Mouse (Mus musculus) left cerebral cortex, postnatal 36 days (tissue): ENCODE results near the gene Npb. TPM values are rescaled to one million over a fixed set of nuclear protein-coding genes. Genes with fewer than 3 reads are reported as not detected.
A peak's percentile ranks its signal among the peaks of the same experiment; 100 is the strongest.

Experiments
- DNase-seq, 2 experiments: peaks; one replicate each; pipeline ENCODE4 v3.0.0; 2021 to 2022; ENCODE audit warnings: low spot score in 2 of 2, mixed read lengths in 1 of 2
- intact Hi-C: fragments of 180-260 bp; cut with DNase I; formaldehyde crosslinking; loops from one replicate; pipeline ENCODE4 v1.15.1; 2025
- total RNA-seq, 2 experiments: library from RNA; stranded (reverse); gene quantifications; 2 replicates each; pipeline ENCODE4 v1.2.3; 2021

Gene Npb
- total RNA-seq, 2 experiments from 2014 or later: 1.2 TPM; not detected in 1

- no peak for DNase-seq
- intact Hi-C loops: no loop called here
These were observed 19.4 kb downstream of the Npb start for GRCm38 (mm10) chr11:120627468-120628300.

- DNase-seq: no peak
These were observed 20.5 kb downstream of the Npb start for GRCm38 (mm10) chr11:120628601-120629340.

DNA sequence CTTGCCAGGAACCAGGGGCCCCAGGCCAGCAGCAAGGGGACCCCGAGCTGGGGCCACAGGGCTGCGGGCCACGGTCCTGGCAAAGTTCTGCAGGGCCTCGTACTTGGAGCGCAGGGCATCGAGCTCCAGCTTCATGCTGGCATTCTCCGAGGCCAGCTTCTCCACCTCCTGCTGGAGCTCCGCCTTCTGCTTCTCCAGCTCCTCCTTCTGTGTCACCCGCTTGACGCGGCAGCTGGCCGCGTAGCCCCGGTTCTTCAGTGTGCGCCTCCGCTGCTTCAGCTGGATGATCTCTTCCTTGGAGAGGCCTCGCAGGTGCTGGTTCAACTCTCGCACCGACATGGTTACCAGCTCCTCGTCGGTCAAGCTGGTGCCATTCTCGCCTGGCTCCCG is 21.1 kb downstream of the Npb start:
- intact Hi-C loops: no loop called here

More at GRCm38 (mm10) chr11:120628601-120629340, 20.5 kb downstream of the Npb start:
- intact Hi-C loops: no loop called here

DNA sequence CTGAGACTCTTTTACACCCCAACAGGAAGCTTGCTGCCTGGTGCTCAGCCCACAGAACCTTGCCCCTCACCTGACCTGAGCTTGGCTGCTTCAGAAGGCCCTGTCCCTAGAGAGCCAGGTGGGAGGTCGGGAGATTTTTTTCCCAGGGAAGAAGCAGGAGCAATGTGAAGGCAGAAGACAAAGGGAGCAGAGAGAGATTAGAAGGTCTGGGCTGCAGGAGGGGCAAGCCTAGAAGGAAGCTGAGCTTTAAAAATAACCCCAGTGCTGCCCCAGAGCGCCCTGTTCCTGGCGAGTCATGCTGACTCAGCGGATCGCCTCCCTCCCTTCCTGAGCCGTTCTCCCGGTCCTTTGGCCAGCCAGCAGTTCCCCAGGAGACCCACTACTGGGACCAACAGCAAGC is 21.6 kb downstream of the Npb start:
- intact Hi-C loops: no loop called here
- DNase-seq: no peak

More for the DNA sequence above, 21.1 kb downstream of the Npb start:
- DNase-seq: no peak

- DNase-seq: no peak
These were observed 22.2 kb downstream of the Npb start for GRCm38 (mm10) chr11:120630401-120630871.

DNA sequence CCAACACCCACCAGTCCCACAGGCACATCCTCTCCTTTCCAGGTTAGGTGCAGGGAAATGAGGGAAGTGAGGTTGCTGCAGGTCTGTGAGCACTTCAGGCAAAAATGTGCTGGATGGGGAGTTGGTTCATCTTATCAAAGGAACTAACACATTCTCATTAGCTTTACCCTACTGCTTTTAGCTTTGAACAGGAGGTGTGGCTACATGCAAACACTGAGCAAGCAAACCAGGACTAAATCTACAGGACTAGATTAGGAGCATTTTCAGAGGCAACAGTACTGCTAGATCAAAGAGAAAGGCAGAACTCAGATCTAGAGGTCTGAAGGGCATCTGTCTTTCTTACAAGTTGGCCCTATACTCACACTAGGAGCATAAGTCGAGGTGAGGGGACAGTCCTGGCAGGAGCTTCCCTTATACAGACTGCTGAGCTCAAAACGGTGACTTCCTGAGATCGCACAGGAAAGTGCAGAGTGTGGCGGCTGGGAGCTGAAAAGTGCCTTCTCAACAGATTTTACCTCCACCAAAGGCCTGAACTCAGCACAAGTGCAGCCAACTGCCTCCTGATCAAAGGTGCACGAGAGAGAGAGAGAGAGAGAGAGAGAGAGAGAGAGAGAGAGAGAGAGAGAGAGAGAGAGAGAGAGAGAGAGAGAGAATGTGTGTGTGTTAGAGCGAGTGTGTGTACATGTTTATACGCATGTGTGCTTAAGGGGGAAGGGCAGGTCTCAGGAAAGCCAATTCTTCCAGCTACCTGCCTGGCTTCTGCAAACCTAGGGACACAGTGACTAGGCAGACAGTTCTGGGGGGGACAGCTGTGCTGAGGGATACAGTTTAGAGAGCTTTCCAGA is 22.8 kb downstream of the Npb start:
- intact Hi-C loops: no loop called here
- DNase-seq: no peak

More at GRCm38 (mm10) chr11:120630401-120630871, 22.2 kb downstream of the Npb start:
- intact Hi-C loops: no loop called here

- no peak for DNase-seq
- intact Hi-C loops: no loop called here
These were observed 23.6 kb downstream of the Npb start for GRCm38 (mm10) chr11:120631726-120632448.

DNA sequence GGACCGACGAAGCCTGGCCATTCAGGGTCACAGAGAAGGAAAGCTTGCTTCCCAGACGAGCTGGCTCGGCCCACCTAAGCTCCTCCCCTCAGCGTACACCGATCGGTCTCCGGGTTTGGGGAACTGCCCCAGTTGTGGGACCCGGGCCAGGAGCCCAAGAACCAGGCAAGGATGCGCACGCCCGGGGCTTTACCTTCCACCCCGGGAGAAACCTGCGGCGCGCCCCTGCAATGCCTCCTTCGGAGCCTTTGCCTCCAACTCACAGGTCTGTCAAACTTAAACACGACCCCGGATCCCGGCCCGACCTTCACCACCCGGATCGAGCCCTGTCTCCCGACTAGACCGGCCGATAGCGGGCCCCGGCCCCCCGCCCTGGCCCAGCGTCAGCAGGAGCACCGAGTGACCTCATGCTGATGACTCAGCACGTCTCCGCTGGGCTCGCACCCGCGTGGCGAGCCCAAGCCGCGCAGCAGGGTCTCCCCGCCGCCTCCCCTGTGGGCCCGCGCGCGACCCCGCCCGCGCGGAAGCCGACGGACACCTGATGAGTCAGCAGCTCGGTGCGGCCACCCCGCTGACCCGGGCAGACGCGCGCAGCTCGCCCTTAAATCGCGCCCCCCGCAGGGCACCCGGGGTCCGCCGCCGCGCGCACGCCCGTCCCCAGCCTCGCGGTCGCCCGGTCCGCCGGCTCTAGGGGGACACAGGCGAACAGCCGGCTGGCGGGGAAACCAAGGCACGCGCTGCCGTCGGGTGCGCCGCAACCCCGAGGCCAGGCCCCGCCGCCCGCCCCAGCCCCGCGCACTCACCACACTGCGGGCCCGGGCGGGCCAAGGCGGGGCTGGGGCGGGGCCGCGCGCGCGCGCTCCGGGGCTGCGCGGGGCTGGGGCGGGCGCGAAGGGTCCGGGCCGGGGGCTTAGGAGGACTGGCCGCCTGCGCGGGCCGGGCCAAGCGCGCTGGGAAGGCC is 24.6 kb downstream of the Npb start:
- peak; percentile 64 to 69 for DNase-seq
- intact Hi-C loops: no loop called here

- intact Hi-C loops: no loop called here
- peak; percentile 90 to 92 for DNase-seq
These were observed 25.5 kb downstream of the Npb start, which contains the start of gene Mafg for GRCm38 (mm10) chr11:120633520-120634343. Gene Mafg (minus strand): TSS chr11:120633600.

DNA sequence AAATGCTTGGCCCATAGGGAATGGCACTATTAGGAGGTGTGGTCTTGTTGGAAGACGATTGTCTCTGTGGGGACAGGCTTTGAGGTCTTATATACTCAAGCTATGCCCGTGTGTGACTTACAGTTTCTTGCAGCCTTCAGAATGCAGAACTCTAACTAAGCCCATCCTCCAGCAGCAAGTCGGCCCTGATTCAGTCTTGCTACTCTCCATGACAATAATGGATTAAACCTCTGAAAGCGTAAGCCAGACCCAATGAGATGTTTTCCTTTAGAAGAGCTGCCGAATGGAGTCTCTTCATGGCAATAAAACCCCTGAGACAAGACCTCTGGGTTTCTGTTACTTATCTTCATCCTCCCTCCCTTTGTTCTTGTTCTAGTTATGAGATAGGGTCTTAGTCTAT is 26.5 kb downstream of the Npb start:
- no peak for DNase-seq
- intact Hi-C loops: no loop called here

DNA sequence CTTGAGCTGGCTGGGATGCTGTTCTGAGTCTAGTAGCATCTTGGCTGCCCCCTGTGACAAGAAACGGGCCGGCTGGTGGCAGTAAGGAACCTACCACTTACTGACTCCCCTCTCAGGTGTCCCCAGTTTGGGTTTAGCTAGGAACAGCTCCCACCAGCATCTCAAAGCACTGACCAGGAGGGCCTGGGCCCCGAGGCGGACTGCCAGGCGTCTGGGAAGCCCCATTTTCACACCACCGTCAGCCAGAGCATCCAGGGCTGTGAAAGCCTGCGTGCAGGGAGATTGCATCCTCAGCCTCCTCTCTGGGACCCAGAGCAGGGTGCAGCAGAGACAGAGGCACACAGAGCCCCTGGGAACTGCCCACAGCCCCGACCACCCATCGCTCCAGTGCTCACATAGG is 33.0 kb downstream of the Npb start:
- DNase-seq: no peak
- intact Hi-C loops: no loop called here

- no peak for DNase-seq
- intact Hi-C loops: no loop called here
These were observed 33.6 kb downstream of the Npb start for GRCm38 (mm10) chr11:120641869-120642268.

- no peak for DNase-seq
- intact Hi-C loops: no loop called here
These were observed 34.8 kb downstream of the Npb start for GRCm38 (mm10) chr11:120642939-120643600.

GRCm38 (mm10) chr11:120643601-120643987 is 35.3 kb downstream of the Npb start, which contains the start of gene Pycr1:
Gene Pycr1 (minus strand): TSS chr11:120643769.
- peak; percentile 89 to 93 for DNase-seq
- intact Hi-C loops: no loop called here

GRCm38 (mm10) chr11:120647047-120647830 is 39.0 kb downstream of the Npb start:
- no peak for DNase-seq
- intact Hi-C loops: no loop called here

GRCm38 (mm10) chr11:120648001-120648476 is 39.8 kb downstream of the Npb start, which contains the start of gene Myadml2:
Gene Myadml2 (minus strand): TSS chr11:120648158.
- intact Hi-C loops: no loop called here
- no peak for DNase-seq
